Mouse (Mus musculus): ENCODE measurements around the gene Ddx6.
"Not testable (repeated sequence)": the region's sequence is repeated elsewhere in the genome, so short reads cannot be mapped to it uniquely, and the experiment has no call there.

The Ddx6 gene

GRCm38 (mm10) chr9:44594901-44595536 is 9.7 kb upstream of the Ddx6 start:
- DNase-seq, result no peak

GRCm38 (mm10) chr9:44595537-44595930 is 9.2 kb upstream of the Ddx6 start:
- DNase-seq, result no peak

- DNase-seq, result no peak
Observed at GRCm38 (mm10) chr9:44597742-44598141, 7.0 kb upstream of the Ddx6 start.

- no peak for DNase-seq
Observed at GRCm38 (mm10) chr9:44598899-44599495, 5.7 kb upstream of the Ddx6 start.

- no peak for DNase-seq
Observed at GRCm38 (mm10) chr9:44599616-44600015, 5.1 kb upstream of the Ddx6 start.

- no peak for DNase-seq
Observed at GRCm38 (mm10) chr9:44600801-44601200, 3.9 kb upstream of the Ddx6 start.

GRCm38 (mm10) chr9:44602766-44603165 is 1.9 kb upstream of the Ddx6 start:
- DNase-seq, result peak in 1 of 2 experiments; percentile 8

- DNase-seq, result peak; percentile 29 to 68
Observed at GRCm38 (mm10) chr9:44603454-44604289, 1.0 kb upstream of the Ddx6 start.

- DNase-seq, result peak; percentile 83 to 88
Observed at GRCm38 (mm10) chr9:44604290-44604778, 358 bp upstream of the Ddx6 start.

- DNase-seq, result no peak
Observed at GRCm38 (mm10) chr9:44605616-44606165, 999 bp downstream of the Ddx6 start.

- no peak for DNase-seq
Observed at GRCm38 (mm10) chr9:44606646-44607045, 2.0 kb downstream of the Ddx6 start.

- no peak for DNase-seq
Observed at GRCm38 (mm10) chr9:44607306-44607705, 2.6 kb downstream of the Ddx6 start.

- DNase-seq, result no peak
Observed at GRCm38 (mm10) chr9:44610371-44610770, 5.7 kb downstream of the Ddx6 start.

- DNase-seq, result not testable (repeated sequence)
Observed at GRCm38 (mm10) chr9:44613081-44613480, 8.4 kb downstream of the Ddx6 start.

GRCm38 (mm10) chr9:44621114-44621513 is 16.4 kb downstream of the Ddx6 start:
- DNase-seq, result no peak

GRCm38 (mm10) chr9:44624390-44624789 is 19.7 kb downstream of the Ddx6 start:
- DNase-seq, result no peak

- no peak for DNase-seq
Observed at GRCm38 (mm10) chr9:44626268-44626667, 21.6 kb downstream of the Ddx6 start.

- no peak for DNase-seq
Observed at GRCm38 (mm10) chr9:44637551-44638169, 33.0 kb downstream of the Ddx6 start.

- DNase-seq, result not testable (repeated sequence)
Observed at GRCm38 (mm10) chr9:44638726-44639125, 34.0 kb downstream of the Ddx6 start.

GRCm38 (mm10) chr9:44640028-44640427 is 35.3 kb downstream of the Ddx6 start:
- not testable (repeated sequence) for DNase-seq

- DNase-seq, result no peak
Observed at GRCm38 (mm10) chr9:44640646-44641357, 36.1 kb downstream of the Ddx6 start.

GRCm38 (mm10) chr9:44641616-44642015 is 36.9 kb downstream of the Ddx6 start:
- DNase-seq, result no peak
